Mouse (Mus musculus) forebrain, embryonic 16.5 days (tissue): ENCODE measurements around the gene Serpina12. TPM values are rescaled to one million over a fixed set of nuclear protein-coding genes. Genes with fewer than 3 reads are reported as not detected.

Source experiments
- ATAC-seq: fragments of 200-750 bp; cut with Nextera tagmentation; 2 replicates; pipeline ENCODE4 v1.8.0; 2017; ENCODE audit warnings: mild to moderate bottlenecking, moderate library complexity
- H3K27ac ChIP-seq: fragments of 300-500 bp; sonication (generic); 2 replicates; pipeline ENCODE4 v1.5.1; 2014; ENCODE audit warnings: low read length, control low read depth
- H3K27me3 ChIP-seq: fragments of 300-500 bp; sonication (generic); replicated peaks from 2 replicates; pipeline ENCODE4 v1.6.1; 2014; ENCODE audit warnings: low read length; ENCODE audit not compliant: control insufficient read depth, insufficient read depth
- H3K36me3 ChIP-seq: fragments of 300-500 bp; sonication (generic); 2 replicates; pipeline ENCODE4 v1.6.1; 2014; ENCODE audit not compliant: control insufficient read depth, insufficient read depth
- H3K4me1 ChIP-seq: fragments of 300-500 bp; sonication (generic); replicated peaks from 2 replicates; pipeline ENCODE4 v1.6.1; 2014; ENCODE audit warnings: low read length; ENCODE audit not compliant: control insufficient read depth, insufficient read depth
- H3K4me2 ChIP-seq: fragments of 300-500 bp; sonication (generic); 2 replicates; pipeline ENCODE4 v1.6.1; 2014; ENCODE audit warnings: mild to moderate bottlenecking, low read length, control low read depth
- H3K4me3 ChIP-seq: fragments of 300-500 bp; sonication (generic); replicated peaks from 2 replicates; pipeline ENCODE4 v1.5.1; 2014; ENCODE audit warnings: mild to moderate bottlenecking, low read length, control low read depth
- H3K9ac ChIP-seq: fragments of 300-500 bp; sonication (generic); replicated peaks from 2 replicates; pipeline ENCODE4 v1.6.1; 2014; ENCODE audit warnings: low read depth, low read length, control low read depth
- H3K9me3 ChIP-seq: fragments of 300-500 bp; sonication (generic); 2 replicates; pipeline ENCODE4 v1.6.1; 2016; ENCODE audit warnings: low read length; ENCODE audit not compliant: control insufficient read depth
- WGBS: fragments of 180-500 bp; shearing (Covaris S2); extraction: QIAGEN DNeasy Blood & Tissue Kit; methylation state at CpG from one replicate; pipeline ENCODE4 v1.1.7; 2014; 5-methylcytosine and 5-hydroxymethylcytosine counted together
- polyA plus RNA-seq: library from polyadenylated mRNA; unstranded; fragments of >200 nt; fragmentation: Nextera tagmentation; extraction: Ambion mirVana; gene quantifications from 2 replicates; pipeline ENCODE4 v1.2.1, GENCODE M21; 2015

Gene Serpina12
- polyA plus RNA-seq, 1 experiment from 2014 or later: not detected

DNA sequence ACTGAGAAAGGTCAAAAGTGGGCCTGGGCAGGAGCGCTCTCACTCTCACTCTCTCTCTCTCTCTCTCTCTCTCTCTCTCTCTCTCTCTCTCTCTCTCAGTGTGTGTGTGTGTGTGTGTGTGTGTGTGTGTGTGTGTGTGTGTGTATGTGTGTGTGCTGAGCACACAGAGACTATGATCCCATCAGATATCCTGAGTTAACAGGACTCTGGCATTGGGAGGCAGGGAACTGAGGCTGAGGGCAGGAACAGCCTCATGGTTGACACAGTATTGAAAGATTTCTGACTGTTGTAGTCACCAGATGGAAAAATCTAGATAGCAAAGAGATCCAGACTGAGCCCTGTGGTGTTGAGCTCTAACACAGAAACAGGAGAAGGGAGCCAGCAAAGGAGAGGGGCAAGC, 10.5 kb downstream of the Serpina12 start:
- no peaks in the 10 kb centered on the region for H3K27me3 ChIP-seq
- no peak overlapping the region for H3K27ac ChIP-seq
- no peak overlapping the region for H3K4me3 ChIP-seq
- no peak overlapping the region for H3K4me2 ChIP-seq
- no CpG with 5 or more reads among the region's 1 CpGs for WGBS
- no peak for ATAC-seq
- H3K9ac ChIP-seq: no peak overlapping the region
- H3K9me3 ChIP-seq: no peaks in the 10 kb centered on the region
- no peaks in the 10 kb centered on the region for H3K36me3 ChIP-seq
- no peaks in the 10 kb centered on the region for H3K4me1 ChIP-seq

DNA sequence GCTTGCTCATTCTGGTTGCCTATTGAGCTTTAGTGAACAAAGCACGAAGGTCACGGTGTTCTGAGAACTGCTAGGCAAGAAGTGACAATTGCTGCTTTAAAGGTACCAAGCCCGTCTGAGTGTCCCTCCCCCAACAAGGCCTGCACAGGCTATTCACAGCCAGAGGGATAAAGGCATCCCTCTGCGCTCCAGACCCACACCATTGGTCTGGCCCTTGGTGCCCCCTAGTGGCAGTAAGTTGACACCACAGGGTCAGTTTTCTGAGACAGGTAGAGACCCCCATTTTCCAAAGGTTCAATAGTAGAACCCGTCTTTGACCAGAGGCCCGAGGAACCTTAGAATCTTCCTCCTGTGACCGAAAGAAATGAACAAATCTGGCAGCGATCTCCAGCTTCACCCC, 14.3 kb downstream of the Serpina12 start:
- H3K9ac ChIP-seq: no peak overlapping the region
- ATAC-seq: no peak
- 37% methylated on average over 8 of the region's 8 CpGs for WGBS
- no peak overlapping the region for H3K4me3 ChIP-seq
- no peak overlapping the region for H3K4me2 ChIP-seq
- no peak overlapping the region for H3K27ac ChIP-seq
- H3K4me1 ChIP-seq: no peaks in the 10 kb centered on the region
- H3K9me3 ChIP-seq: no peaks in the 10 kb centered on the region
- H3K36me3 ChIP-seq: no peaks in the 10 kb centered on the region
- no peaks in the 10 kb centered on the region for H3K27me3 ChIP-seq

DNA sequence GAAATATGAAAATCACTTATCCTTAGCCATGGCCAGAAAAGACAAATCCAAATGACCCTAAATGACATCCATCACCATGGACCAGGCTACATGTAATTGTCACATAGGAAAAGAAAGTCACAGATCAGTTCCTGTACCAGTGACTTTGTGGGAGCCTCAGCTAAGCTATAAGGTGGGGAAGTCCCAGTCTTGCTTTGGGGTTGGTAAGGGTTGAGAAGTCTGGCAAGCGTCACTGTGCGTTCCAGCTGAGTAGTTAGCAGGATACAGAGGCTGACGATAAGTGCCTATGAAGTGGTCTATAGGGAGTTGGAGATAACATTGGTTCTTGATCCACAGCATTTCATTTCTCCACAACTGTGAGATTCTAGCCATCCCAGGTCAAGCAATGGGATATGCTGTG, 29.0 kb downstream of the Serpina12 start:
- 95% methylated on average over 3 of the region's 3 CpGs for WGBS
- H3K4me3 ChIP-seq: no peak overlapping the region
- H3K27me3 ChIP-seq: no peaks in the 10 kb centered on the region
- no peak overlapping the region for H3K4me2 ChIP-seq
- no peaks in the 10 kb centered on the region for H3K36me3 ChIP-seq
- H3K4me1 ChIP-seq: no peaks in the 10 kb centered on the region
- no peak overlapping the region for H3K27ac ChIP-seq
- ATAC-seq: no peak
- H3K9me3 ChIP-seq: no peaks in the 10 kb centered on the region
- no peak overlapping the region for H3K9ac ChIP-seq

DNA sequence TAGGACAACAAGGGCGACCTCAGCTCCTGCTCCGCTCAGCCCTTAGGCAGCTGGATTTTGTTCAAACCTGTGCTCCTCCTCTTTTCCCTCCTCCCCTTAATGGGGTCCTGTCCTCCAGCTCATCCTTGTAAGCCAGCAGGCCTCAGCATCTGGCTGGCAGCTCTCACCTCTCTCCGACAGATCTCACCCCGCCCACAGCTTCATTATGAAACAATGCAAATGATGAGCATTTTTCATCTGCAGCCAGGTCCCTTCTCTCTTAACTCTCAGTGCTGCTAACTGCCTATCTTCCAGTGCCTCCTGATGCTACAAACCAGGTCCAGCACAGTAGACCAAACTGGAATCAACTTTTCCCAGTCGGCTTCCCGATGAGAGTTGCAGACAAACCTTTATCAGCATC, 30.6 kb downstream of the Serpina12 start, which contains the start of gene Serpina9:
Gene Serpina9 (minus strand): TSS at position 136 of the 400 bp plus-strand sequence.
- H3K4me3 ChIP-seq: no peak within 1 kb of the TSS
- ATAC-seq: no peak
- no peaks in the 10 kb centered on the region for H3K36me3 ChIP-seq
- no peaks in the 10 kb centered on the region for H3K27me3 ChIP-seq
- 87% methylated on average over 6 of the region's 6 CpGs for whole genome bisulfite sequencing
- no peaks in the 10 kb centered on the region for H3K4me1 ChIP-seq
- H3K9ac ChIP-seq: no peak within 1 kb of the TSS
- H3K4me2 ChIP-seq: no peak within 1 kb of the TSS
- H3K9me3 ChIP-seq: no peaks in the 10 kb centered on the region
- H3K27ac ChIP-seq: no peak within 1 kb of the TSS

DNA sequence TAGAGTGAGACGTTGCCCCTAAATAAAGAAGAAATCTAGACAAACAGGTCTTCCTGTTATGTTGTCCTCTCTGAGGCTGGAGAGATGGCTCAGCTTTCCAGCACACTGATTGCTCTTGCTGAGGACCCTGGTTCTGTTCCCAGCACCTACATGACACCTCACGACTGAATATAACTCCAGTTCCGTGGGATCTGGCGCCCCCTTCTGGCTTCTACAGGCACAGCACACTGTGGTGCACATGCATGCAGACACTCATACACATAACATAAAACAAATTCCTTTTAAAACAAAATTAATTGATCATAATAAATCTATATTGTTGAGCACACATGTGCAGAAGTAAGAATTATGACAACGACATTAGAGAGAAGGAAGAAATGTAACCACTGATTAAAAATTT, 39.6 kb downstream of the Serpina12 start:
- Histone ChIP-seq H3K4me3 (no peak overlapping the region), H3K27me3 (no peaks in the 10 kb centered on the region), H3K4me1 (no peaks in the 10 kb centered on the region), H3K4me2 (no peak overlapping the region), H3K27ac (no peak overlapping the region), H3K9ac (no peak overlapping the region), H3K9me3 (no peaks in the 10 kb centered on the region), H3K36me3 (no peaks in the 10 kb centered on the region)
- WGBS: 84% methylated on average over 5 of the region's 5 CpGs
- no peak for ATAC-seq

DNA sequence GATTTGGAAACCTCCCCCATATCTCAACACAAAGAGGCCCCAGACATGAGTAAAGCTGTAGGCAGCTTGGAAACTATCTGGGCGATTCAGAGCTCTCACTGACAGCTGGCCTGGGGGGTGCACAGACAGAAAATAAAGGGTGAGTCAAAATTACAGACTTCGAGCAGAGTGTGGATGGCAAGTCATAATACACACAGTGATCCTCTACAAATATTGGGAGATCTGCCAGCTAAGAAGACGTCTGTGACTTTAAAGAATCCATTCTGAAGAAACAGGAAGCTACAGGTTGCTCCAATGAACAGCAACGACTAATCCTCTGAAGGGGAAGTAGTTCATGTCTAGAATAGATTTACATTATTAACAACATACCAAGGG, 41.0 kb downstream of the Serpina12 start:
- no peak for ATAC-seq
- no peak overlapping the region for H3K4me2 ChIP-seq
- no peaks in the 10 kb centered on the region for H3K36me3 ChIP-seq
- no peaks in the 10 kb centered on the region for H3K27me3 ChIP-seq
- no peaks in the 10 kb centered on the region for H3K4me1 ChIP-seq
- H3K27ac ChIP-seq: no peak overlapping the region
- H3K9ac ChIP-seq: no peak overlapping the region
- H3K9me3 ChIP-seq: no peaks in the 10 kb centered on the region
- 67% methylated on average over 4 of the region's 4 CpGs for WGBS
- no peak overlapping the region for H3K4me3 ChIP-seq

DNA sequence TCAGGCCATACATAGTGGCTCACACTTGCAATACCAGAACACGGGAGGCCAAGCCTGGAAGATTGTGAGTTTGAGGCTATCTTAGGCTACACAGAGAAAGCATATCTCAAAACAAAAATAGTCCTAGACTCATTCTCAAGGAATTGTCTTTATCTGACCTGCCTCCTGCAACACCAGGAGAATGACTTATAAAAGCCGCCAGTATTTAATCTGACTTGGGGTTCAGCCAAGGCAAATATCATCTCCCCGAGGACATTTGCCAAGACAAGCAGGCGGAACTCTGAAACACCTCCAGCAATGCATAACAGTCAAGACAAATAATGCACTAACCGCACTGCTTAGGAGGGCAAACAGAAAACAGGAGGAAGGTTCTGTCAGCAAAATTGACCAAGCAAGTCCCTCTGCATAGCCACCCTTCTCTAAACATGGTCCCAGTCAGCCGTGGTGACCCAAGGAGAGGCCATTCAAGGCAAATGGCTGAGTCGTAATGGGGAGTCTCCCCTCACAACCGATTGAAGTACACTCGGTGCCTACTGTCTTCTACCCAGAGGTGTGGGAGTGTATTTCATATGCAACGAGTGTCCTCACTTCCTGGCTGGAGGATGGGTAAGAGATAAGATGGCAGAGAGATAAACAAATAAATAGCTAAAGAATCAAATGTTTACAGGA, 41.5 kb downstream of the Serpina12 start:
- 80% methylated on average over 10 of the region's 10 CpGs for WGBS
- H3K36me3 ChIP-seq: no peaks in the 10 kb centered on the region
- H3K9me3 ChIP-seq: no peaks in the 10 kb centered on the region
- no peak overlapping the region for H3K9ac ChIP-seq
- no peak overlapping the region for H3K4me2 ChIP-seq
- no peaks in the 10 kb centered on the region for H3K4me1 ChIP-seq
- no peak overlapping the region for H3K27ac ChIP-seq
- ATAC-seq: no peak
- H3K27me3 ChIP-seq: no peaks in the 10 kb centered on the region
- H3K4me3 ChIP-seq: no peak overlapping the region

DNA sequence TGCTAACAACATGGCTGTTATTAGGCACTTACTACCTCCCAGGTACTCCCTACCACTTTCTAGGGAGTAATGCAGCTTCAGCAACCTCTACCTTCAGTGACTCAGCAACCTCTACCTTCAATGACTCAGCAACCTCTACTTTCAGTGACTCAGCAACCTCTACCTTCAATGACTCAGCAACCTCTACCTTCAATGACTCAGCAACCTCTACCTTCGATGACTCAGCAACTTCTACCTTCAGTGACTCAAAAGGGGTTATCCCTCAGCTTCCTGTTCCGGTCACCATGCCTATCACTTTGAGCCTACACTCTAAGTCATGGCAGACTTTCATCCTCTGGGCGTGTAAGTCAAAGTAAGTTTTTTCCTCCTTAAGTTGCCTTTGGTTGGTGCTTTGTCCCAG, 43.6 kb downstream of the Serpina12 start:
- no peak overlapping the region for H3K27ac ChIP-seq
- no peaks in the 10 kb centered on the region for H3K4me1 ChIP-seq
- no peak for ATAC-seq
- no peaks in the 10 kb centered on the region for H3K36me3 ChIP-seq
- no peak overlapping the region for H3K4me3 ChIP-seq
- no peak overlapping the region for H3K9ac ChIP-seq
- no peak overlapping the region for H3K4me2 ChIP-seq
- no peaks in the 10 kb centered on the region for H3K9me3 ChIP-seq
- WGBS: 88% methylated on average over 3 of the region's 3 CpGs
- H3K27me3 ChIP-seq: no peaks in the 10 kb centered on the region

DNA sequence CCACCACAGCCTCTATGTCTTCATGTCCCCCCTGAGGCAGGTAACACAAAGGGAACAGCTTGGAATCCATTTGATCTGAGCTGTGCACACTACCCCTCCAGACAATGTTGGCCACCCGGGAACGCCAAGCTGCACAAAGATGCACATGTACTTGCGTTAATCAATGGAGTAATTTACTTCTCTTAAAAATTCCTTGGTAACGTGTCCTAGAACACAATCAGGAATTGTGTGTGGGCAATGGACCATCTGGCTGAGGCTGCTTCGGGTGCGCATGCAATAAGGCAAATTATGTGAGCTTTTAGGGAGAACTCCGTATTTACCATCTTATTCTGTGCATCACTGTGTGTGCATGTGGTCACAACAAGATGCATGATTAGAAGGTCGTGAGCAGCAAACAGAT, 44.6 kb downstream of the Serpina12 start:
- Histone ChIP-seq H3K36me3 (no peaks in the 10 kb centered on the region), H3K4me1 (no peaks in the 10 kb centered on the region), H3K4me3 (no peak overlapping the region), H3K4me2 (no peak overlapping the region), H3K27me3 (no peaks in the 10 kb centered on the region), H3K9ac (no peak overlapping the region), H3K9me3 (no peaks in the 10 kb centered on the region), H3K27ac (no peak overlapping the region)
- 53% methylated on average over 8 of the region's 8 CpGs for WGBS
- no peak for ATAC-seq

DNA sequence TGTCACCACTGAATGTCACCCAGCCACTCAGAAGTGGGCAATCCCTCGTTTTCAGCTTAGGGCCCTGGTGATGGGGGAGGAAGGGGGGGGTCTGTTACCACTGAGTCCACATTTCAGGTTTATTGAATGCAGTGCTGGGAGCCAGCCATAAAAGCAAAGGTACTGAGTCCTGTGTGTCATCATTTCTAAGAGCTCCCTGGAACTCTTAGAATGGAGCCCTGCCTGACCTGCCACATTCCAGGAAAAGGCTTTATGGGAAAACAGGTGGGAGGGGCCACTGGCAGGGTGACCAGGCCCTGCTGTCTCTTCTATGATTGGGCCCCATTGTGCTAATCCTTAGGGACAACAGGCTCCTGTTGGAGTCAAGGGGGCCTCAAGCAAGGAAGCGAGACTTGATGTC, 47.7 kb downstream of the Serpina12 start:
- H3K36me3 ChIP-seq: no peaks in the 10 kb centered on the region
- no peaks in the 10 kb centered on the region for H3K9me3 ChIP-seq
- H3K9ac ChIP-seq: no peak overlapping the region
- H3K27ac ChIP-seq: no peak overlapping the region
- no peak overlapping the region for H3K4me2 ChIP-seq
- no peaks in the 10 kb centered on the region for H3K4me1 ChIP-seq
- WGBS: 73% methylated on average over 2 of the region's 2 CpGs
- ATAC-seq: no peak
- no peaks in the 10 kb centered on the region for H3K27me3 ChIP-seq
- no peak overlapping the region for H3K4me3 ChIP-seq
